Mouse (Mus musculus) bone marrow, adult 2 months (tissue): ENCODE measurements at regions not wholly inside any gene's neighbourhood (a gene's known extent, or its start where the extent isn't known, plus 50 kb on each side); places are given as distances from the start of the nearest gene placed in this dataset.
A peak's percentile ranks its signal among the peaks of the same experiment; 100 is the strongest.

ENCODE experiments used
- H3K27ac ChIP-seq: fragments of 200-500 bp; 2 replicates; pipeline ENCODE4 v1.5.1; 2012; ENCODE audit warnings: low read depth, mild to moderate bottlenecking, control low read depth, inconsistent platforms, low read length; ENCODE audit not compliant: control insufficient read depth, poor library complexity, insufficient read depth
- H3K4me1 ChIP-seq: fragments of 200-500 bp; 2 replicates; pipeline ENCODE4 v1.6.1; 2011; ENCODE audit warnings: low read length; ENCODE audit not compliant: control insufficient read depth, insufficient read depth
- H3K4me3 ChIP-seq: fragments of 200-500 bp; replicated peaks from 2 replicates; pipeline ENCODE3; 2011; ENCODE audit warnings: mild to moderate bottlenecking, low read depth, low read length, control low read depth; ENCODE audit not compliant: control insufficient read depth
- CTCF ChIP-seq: fragments of 200-500 bp; IDR thresholded peaks from 2 replicates; pipeline ENCODE4 v1.5.1; 2011; ENCODE audit warnings: low read length, control low read depth; ENCODE audit not compliant: control insufficient read depth, insufficient read depth
- POLR2A ChIP-seq: fragments of 200-500 bp; IDR thresholded peaks from 2 replicates; pipeline ENCODE4 v1.6.1; 2011; ENCODE audit warnings: low read depth, mild to moderate bottlenecking, control low read depth, low read length, borderline replicate concordance; ENCODE audit not compliant: control insufficient read depth
- WGBS: fragments of 180-500 bp; shearing (Covaris S2); methylation state at CpG from one replicate; pipeline ENCODE4 v1.1.7; 2018; 5-methylcytosine and 5-hydroxymethylcytosine counted together

DNA sequence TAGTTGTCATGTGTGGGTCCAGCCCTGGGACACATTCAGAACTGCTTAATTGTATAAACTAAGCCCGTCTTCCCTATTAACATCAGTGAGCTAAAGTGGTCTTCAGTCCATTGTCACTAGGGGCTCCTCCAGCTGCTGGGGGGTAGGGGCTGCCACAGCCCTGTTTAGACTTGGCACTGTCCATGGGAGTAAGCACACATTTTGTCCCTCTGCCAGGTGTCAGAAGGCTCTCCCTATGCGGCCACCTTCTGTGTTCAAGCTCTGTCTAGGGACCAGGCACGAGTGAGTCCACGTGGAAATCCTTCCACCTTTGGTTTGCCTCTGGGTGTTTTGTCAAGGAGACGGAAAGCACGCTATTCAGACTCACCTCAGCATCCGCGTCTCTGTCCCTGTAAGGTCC lies 54.3 kb upstream of the Gm11733 start:
- Histone ChIP-seq H3K4me3 (no peak overlapping the region), H3K27ac (no peak overlapping the region), H3K4me1 (no peaks in the 10 kb centered on the region)
- 66% methylated on average over 8 of the region's 8 CpGs for WGBS
- TF ChIP-seq POLR2A = no peak
- no peak for TF ChIP-seq CTCF

DNA sequence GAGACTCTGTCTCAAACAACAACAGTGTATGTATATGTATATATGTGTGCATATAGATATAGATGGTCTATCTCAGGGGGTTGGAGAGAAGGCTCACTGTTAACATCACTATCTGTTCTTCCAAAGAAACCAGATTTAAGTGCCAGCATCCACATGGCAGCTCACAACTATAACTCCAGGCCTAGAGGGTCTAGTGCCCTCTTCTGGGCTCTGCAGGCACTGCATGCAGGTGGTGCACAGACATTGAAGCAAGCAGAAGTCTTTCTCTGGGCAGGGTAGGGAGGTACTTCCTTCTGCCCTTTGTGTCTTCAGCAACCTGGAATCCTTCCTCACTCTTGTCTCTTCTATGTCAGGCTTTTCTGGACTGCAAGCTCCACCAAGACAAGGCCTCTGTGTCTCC lies 50.1 kb upstream of the Gm11733 start:
- Histone ChIP-seq H3K4me1 (no peaks in the 10 kb centered on the region), H3K27ac (no peak overlapping the region), H3K4me3 (no peak overlapping the region)
- no peak for TF ChIP-seq POLR2A
- peak; percentile 39 for TF ChIP-seq CTCF
